24 mouse cellular contexts compared by ENCODE assay signal in the genomic region with DNA sequence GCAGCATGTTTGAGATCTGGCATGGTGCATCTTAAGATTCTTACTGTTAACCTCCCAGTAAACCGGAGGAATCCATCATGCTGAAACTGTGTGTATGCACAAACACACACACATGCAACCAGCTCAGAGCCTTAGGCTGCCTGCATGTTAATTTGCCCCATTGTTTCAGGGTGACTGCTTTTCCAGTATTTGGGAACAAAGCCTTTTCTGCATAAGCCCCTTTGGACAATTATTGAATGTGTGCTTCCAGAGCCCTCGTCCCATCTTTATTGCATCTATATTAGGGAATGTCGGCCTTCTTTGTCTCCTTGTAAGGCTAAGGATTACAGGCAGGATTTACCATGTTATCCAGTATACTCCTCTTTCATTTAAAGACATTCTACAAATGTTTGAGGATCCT.
DNase-seq lines count a peak whose midpoint lies in the region; ATAC-seq and TF ChIP-seq lines count a peak whose summit lies in the region.
"Had no signal": no experiment of that assay in that cellular context is flagged by ENCODE, and none has a peak within 500 bp of the region (broad histone marks: within the 10 kb centered on the region; RNA-seq: fewer than 3 reads in every experiment).

No protein-coding gene starts in this region.

- no peak overlapping the region for H3K9ac ChIP-seq in forebrain, postnatal 0 days
- H3K9ac ChIP-seq in midbrain, embryonic 11.5 days (ENCODE audit: low read length), result no peak overlapping the region
- H3K9ac ChIP-seq in midbrain, embryonic 16.5 days (ENCODE audit: low read depth, low read length), result no peak overlapping the region
- H3K9ac ChIP-seq in intestine, embryonic 16.5 days (ENCODE audit: low read depth, low read length), result no peak overlapping the region
- H3K9ac ChIP-seq in stomach, embryonic 16.5 days (ENCODE audit: low read length), result no peak overlapping the region
- H3K9ac ChIP-seq: embryonic facial prominence, embryonic 15.5 days; heart, embryonic 13.5 days had no signal

- no peak for TF ChIP-seq CTCF in forebrain, postnatal 0 days (IDR thresholded peaks at IDR 0.05; ENCODE audit: low read depth)

- H3K36me3 ChIP-seq in forebrain, embryonic 10.5 days (replicated peaks), result no peaks in the 10 kb centered on the region
- no peaks in the 10 kb centered on the region for H3K36me3 ChIP-seq in forebrain, postnatal 0 days (ENCODE audit: insufficient read depth)
- no peaks in the 10 kb centered on the region for H3K36me3 ChIP-seq in midbrain, embryonic 11.5 days (ENCODE audit: control insufficient read depth, insufficient read depth, low read length)
- H3K36me3 ChIP-seq in midbrain, embryonic 16.5 days (ENCODE audit: control insufficient read depth, insufficient read depth, low read length), result no peaks in the 10 kb centered on the region
- H3K36me3 ChIP-seq in intestine, embryonic 16.5 days (ENCODE audit: control insufficient read depth, insufficient read depth, low read length), result no peaks in the 10 kb centered on the region
- no peaks in the 10 kb centered on the region for H3K36me3 ChIP-seq in stomach, embryonic 16.5 days (ENCODE audit: control insufficient read depth, insufficient read depth, low read length)
- H3K36me3 ChIP-seq: embryonic facial prominence, embryonic 15.5 days; heart, embryonic 13.5 days; limb, embryonic 10.5 days had no signal

- 45% methylated on average over 3 of the region's 3 CpGs for WGBS in forebrain, embryonic 10.5 days
- WGBS in forebrain, postnatal 0 days, result 18% methylated on average over 3 of the region's 3 CpGs
- 30% methylated on average over 3 of the region's 3 CpGs for WGBS in midbrain, embryonic 11.5 days
- WGBS in midbrain, embryonic 16.5 days, result 15% methylated on average over 3 of the region's 3 CpGs
- WGBS in intestine, embryonic 16.5 days, result 51% methylated on average over 3 of the region's 3 CpGs
- 52% methylated on average over 3 of the region's 3 CpGs for whole genome bisulfite sequencing in stomach, embryonic 16.5 days

- DNase-seq in forebrain, embryonic 10.5 days (ENCODE audit: extremely low spot score, low spot score), result no peak
- DNase-seq in forebrain, postnatal 0 days, result no peak
- peak; percentile 83 for DNase-seq in midbrain, embryonic 11.5 days (ENCODE audit: low spot score, missing footprints)
- DNase-seq in thymus, postnatal 36 days, result no peak
- no peak for DNase-seq in heart, adult 9 months (ENCODE audit: low spot score in 2 of 2)
- DNase-seq: adrenal gland, postnatal 10 days; cerebellum, adult 11-12 months; cerebellum, postnatal 25 days; gastrocnemius, adult 2 months; heart, postnatal 36 days; kidney, adult 18-20 months; kidney, postnatal 14 days; lung, adult 2 months; lung, postnatal 36 days; spleen, adult 18-20 months; thymus, postnatal 25 days had no signal

- ATAC-seq in forebrain, postnatal 0 days, result no peak
- peak; percentile 42; the same call in 1 of the 2 replicates for ATAC-seq in midbrain, embryonic 11.5 days (ENCODE audit: low FRiP score)
- ATAC-seq in midbrain, embryonic 16.5 days, result no peak
- 0 out of 2 replicates have a peak, but pooled peaks have one; percentile 33 for ATAC-seq in intestine, embryonic 16.5 days
- ATAC-seq in stomach, embryonic 16.5 days (ENCODE audit: insufficient read depth, low FRiP score), result peak; percentile 47; the same call in 1 of the 2 replicates

- peaks cover 17% of the 10 kb centered on the region for H3K4me1 ChIP-seq in forebrain, embryonic 10.5 days
- no peaks in the 10 kb centered on the region for H3K4me1 ChIP-seq in forebrain, postnatal 0 days (ENCODE audit: insufficient read depth)
- H3K4me1 ChIP-seq in midbrain, embryonic 11.5 days (ENCODE audit: control insufficient read depth, insufficient read depth, low read length), result peaks cover 3% of the 10 kb centered on the region; the same call in 1 of the 2 replicates
- peaks cover 7% of the 10 kb centered on the region; the same call in 1 of the 2 replicates for H3K4me1 ChIP-seq in midbrain, embryonic 16.5 days (ENCODE audit: control insufficient read depth, insufficient read depth, low read length)
- H3K4me1 ChIP-seq in intestine, embryonic 16.5 days (ENCODE audit: control insufficient read depth, insufficient read depth, low read length), result no peaks in the 10 kb centered on the region
- no peaks in the 10 kb centered on the region for H3K4me1 ChIP-seq in stomach, embryonic 16.5 days (ENCODE audit: control insufficient read depth, insufficient read depth, low read length)
- H3K4me1 ChIP-seq: embryonic facial prominence, embryonic 15.5 days; limb, embryonic 10.5 days had no signal

- H3K27ac ChIP-seq in forebrain, embryonic 10.5 days, result peak overlapping the region; percentile 65; the same call in 1 of the 2 replicates
- H3K27ac ChIP-seq in forebrain, postnatal 0 days (ENCODE audit: low read depth, low read length), result no peak overlapping the region
- no peak overlapping the region for H3K27ac ChIP-seq in midbrain, embryonic 11.5 days (ENCODE audit: low read depth, low read length)
- H3K27ac ChIP-seq in midbrain, embryonic 16.5 days (ENCODE audit: low read length), result no peak overlapping the region
- H3K27ac ChIP-seq in intestine, embryonic 16.5 days (ENCODE audit: low read length), result peak overlapping the region; percentile 23
- peak overlapping the region; percentile 0; the same call in 1 of the 2 replicates for H3K27ac ChIP-seq in stomach, embryonic 16.5 days (ENCODE audit: low read length)
- H3K27ac ChIP-seq: embryonic facial prominence, embryonic 15.5 days; gastrocnemius, adult 2 months; heart, embryonic 13.5 days; left cerebral cortex, adult 2 months; limb, embryonic 10.5 days had no signal

- H3K4me3 ChIP-seq in forebrain, embryonic 10.5 days, result no peak overlapping the region
- H3K4me3 ChIP-seq in forebrain, postnatal 0 days (ENCODE audit: low read depth, low read length), result no peak overlapping the region
- H3K4me3 ChIP-seq in midbrain, embryonic 11.5 days (ENCODE audit: low read depth, low read length), result no peak overlapping the region
- H3K4me3 ChIP-seq in midbrain, embryonic 16.5 days (ENCODE audit: low read depth, low read length), result no peak overlapping the region
- H3K4me3 ChIP-seq in intestine, embryonic 16.5 days (ENCODE audit: low read length), result no peak overlapping the region
- no peak overlapping the region for H3K4me3 ChIP-seq in stomach, embryonic 16.5 days (replicated peaks; ENCODE audit: low read length)
- H3K4me3 ChIP-seq: embryonic facial prominence, embryonic 15.5 days; gastrocnemius, adult 2 months; heart, embryonic 13.5 days; left cerebral cortex, adult 2 months; limb, embryonic 10.5 days had no signal

- H3K4me2 ChIP-seq in forebrain, postnatal 0 days (ENCODE audit: low read depth), result no peak overlapping the region
- no peak overlapping the region for H3K4me2 ChIP-seq in midbrain, embryonic 11.5 days
- H3K4me2 ChIP-seq in midbrain, embryonic 16.5 days (ENCODE audit: low read length), result no peak overlapping the region
- no peak overlapping the region for H3K4me2 ChIP-seq in intestine, embryonic 16.5 days (ENCODE audit: low read depth, low read length)
- no peak overlapping the region for H3K4me2 ChIP-seq in stomach, embryonic 16.5 days (ENCODE audit: low read depth, low read length)
- H3K4me2 ChIP-seq: embryonic facial prominence, embryonic 15.5 days; heart, embryonic 13.5 days; liver, embryonic 11.5 days had no signal

- H3K27me3 ChIP-seq in forebrain, embryonic 10.5 days (ENCODE audit: poor library complexity, severe bottlenecking), result no peaks in the 10 kb centered on the region
- no peaks in the 10 kb centered on the region for H3K27me3 ChIP-seq in forebrain, postnatal 0 days (ENCODE audit: insufficient read depth, low read length)
- peaks cover 3% of the 10 kb centered on the region for H3K27me3 ChIP-seq in midbrain, embryonic 11.5 days (ENCODE audit: control insufficient read depth, insufficient read depth, low read length)
- no peaks in the 10 kb centered on the region for H3K27me3 ChIP-seq in midbrain, embryonic 16.5 days (ENCODE audit: control insufficient read depth, insufficient read depth, low read depth, low read length)
- H3K27me3 ChIP-seq in intestine, embryonic 16.5 days (replicated peaks; ENCODE audit: control insufficient read depth, insufficient read depth, low read length), result no peaks in the 10 kb centered on the region
- no peaks in the 10 kb centered on the region for H3K27me3 ChIP-seq in stomach, embryonic 16.5 days (ENCODE audit: control insufficient read depth, insufficient read depth, low read length)
- H3K27me3 ChIP-seq: embryonic facial prominence, embryonic 15.5 days; heart, embryonic 13.5 days had no signal

- H3K9me3 ChIP-seq in forebrain, embryonic 10.5 days, result no peaks in the 10 kb centered on the region
- no peaks in the 10 kb centered on the region for H3K9me3 ChIP-seq in forebrain, postnatal 0 days (ENCODE audit: low read length)
- no peaks in the 10 kb centered on the region for H3K9me3 ChIP-seq in midbrain, embryonic 11.5 days (ENCODE audit: control insufficient read depth, low read length)
- H3K9me3 ChIP-seq in midbrain, embryonic 16.5 days (replicated peaks; ENCODE audit: control insufficient read depth, low read length, poor library complexity, severe bottlenecking), result no peaks in the 10 kb centered on the region
- H3K9me3 ChIP-seq in intestine, embryonic 16.5 days (ENCODE audit: control insufficient read depth, low read length), result no peaks in the 10 kb centered on the region
- H3K9me3 ChIP-seq in stomach, embryonic 16.5 days (replicated peaks; ENCODE audit: control insufficient read depth, low read length), result no peaks in the 10 kb centered on the region
- H3K9me3 ChIP-seq: embryonic facial prominence, embryonic 15.5 days; heart, embryonic 13.5 days; limb, embryonic 10.5 days had no signal

Comparison
In these comparisons a context has a peak if more than half of its experiments do, and no peak if none do; other contexts are left out.
1. H3K27ac ChIP-seq: peak in forebrain, embryonic 10.5 days (single experiment), intestine, embryonic 16.5 days (single experiment) and stomach, embryonic 16.5 days (single experiment); none in forebrain, postnatal 0 days (single experiment), midbrain, embryonic 11.5 days (single experiment) and midbrain, embryonic 16.5 days (single experiment).
2. ATAC-seq: peak in midbrain, embryonic 11.5 days (single experiment), intestine, embryonic 16.5 days (single experiment) and stomach, embryonic 16.5 days (single experiment); none in forebrain, postnatal 0 days (single experiment) and midbrain, embryonic 16.5 days (single experiment).